Mouse (Mus musculus): ENCODE data around the gene Nid2. TPM values are rescaled to one million over a fixed set of nuclear protein-coding genes. Genes with fewer than 3 reads are reported as not detected.
A peak's percentile ranks its signal among the peaks of the same experiment; 100 is the strongest.

Nid2 gene
- total RNA-seq (2021), result 1 to 10 TPM; 1.8 to 2.1 TPM
- long read RNA-seq, experiment 1, full-length matches to known transcripts, result 1 of 1 reads
- long read RNA-seq, experiment 1, partial matches to known transcripts, result 0 of 1 reads
- long read RNA-seq, experiment 1, other reads (novel, unspliced or antisense), result 0 of 1 reads
- long read RNA-seq, experiment 2, full-length matches to known transcripts, result 2 of 2 reads
- long read RNA-seq, experiment 2, partial matches to known transcripts, result 0 of 2 reads
- long read RNA-seq, experiment 2, other reads (novel, unspliced or antisense), result 0 of 2 reads

DNA sequence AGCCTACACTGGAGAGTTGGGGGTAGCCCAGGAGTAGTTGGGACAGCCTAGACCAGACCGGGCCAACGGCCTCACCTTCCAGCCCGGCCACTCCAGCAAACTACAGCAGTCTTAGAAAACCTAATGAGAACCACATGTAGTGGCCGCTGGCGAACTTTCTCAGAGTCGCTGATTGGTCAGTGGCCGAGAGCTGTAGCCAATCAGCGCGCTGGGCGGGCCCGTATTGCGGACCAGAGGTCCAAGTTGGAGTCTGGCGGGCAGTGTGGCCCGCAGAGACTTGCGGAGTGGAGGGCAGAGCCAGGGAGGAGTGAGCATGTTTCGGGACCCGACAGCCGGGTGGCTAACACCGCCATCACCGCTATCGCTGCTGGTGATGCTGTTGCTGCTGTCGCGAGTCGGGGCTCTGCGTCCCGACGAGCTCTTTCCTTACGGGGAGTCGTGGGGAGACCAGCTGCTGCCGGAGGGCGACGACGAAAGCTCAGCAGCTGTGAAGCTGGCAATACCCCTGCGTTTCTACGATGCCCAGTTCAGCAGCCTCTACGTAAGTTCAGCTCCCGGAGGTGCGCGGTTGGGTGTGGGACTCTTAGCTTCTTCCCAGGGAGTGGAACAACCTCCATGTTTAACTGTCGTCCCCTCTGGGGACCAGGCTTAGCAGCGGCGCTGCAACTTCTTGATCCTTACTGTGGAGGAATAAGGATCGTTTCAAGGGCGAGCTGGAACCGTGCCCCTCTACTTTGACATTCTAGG lies at the start of gene Nid2:
Gene Nid2, plus strand, starts transcription at position 241 of the 747 bp plus-strand sequence.
- DNase-seq (ENCODE audit: low spot score in 2 of 2), result peak; percentile 36 to 48

DNA sequence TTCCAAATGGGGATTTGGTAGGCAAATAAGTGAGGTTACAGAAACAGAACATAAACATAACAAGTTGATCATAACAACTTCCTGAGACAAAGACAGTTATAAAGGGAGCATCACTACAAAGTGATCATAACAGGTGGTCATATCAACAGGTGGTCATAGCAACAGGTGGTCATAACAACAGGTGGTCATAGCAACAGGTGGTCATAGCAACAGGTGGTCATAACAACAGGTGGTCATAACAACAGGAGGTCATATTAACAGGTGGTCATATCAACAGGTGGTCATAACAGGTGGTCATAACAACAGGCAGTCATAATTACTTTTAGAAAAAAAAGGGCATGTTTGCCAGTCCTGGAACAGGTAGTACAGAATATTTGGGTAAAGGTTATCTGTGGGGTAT lies 49.5 kb upstream of the Nid2 start:
- no peak for DNase-seq (ENCODE audit: low spot score in 2 of 2)

GRCm38 (mm10) chr14:19705649-19706048 lies 45.4 kb upstream of the Nid2 start:
- DNase-seq (ENCODE audit: low spot score in 2 of 2), result peak; percentile 72 to 76

- peak; percentile 64 to 67 for DNase-seq (ENCODE audit: low spot score in 2 of 2)
Observed at GRCm38 (mm10) chr14:19706454-19706853, 44.6 kb upstream of the Nid2 start.

- DNase-seq (ENCODE audit: low spot score in 2 of 2), result no peak
Observed at GRCm38 (mm10) chr14:19706997-19707396, 44.1 kb upstream of the Nid2 start.

- DNase-seq (ENCODE audit: low spot score in 2 of 2), result no peak
Observed at GRCm38 (mm10) chr14:19707721-19708507, 43.2 kb upstream of the Nid2 start.

- no peak for DNase-seq (ENCODE audit: low spot score in 2 of 2)
Observed at GRCm38 (mm10) chr14:19709161-19709560, 41.9 kb upstream of the Nid2 start.

- DNase-seq (ENCODE audit: low spot score in 2 of 2), result no peak
Observed at GRCm38 (mm10) chr14:19711771-19712170, 39.3 kb upstream of the Nid2 start.

- DNase-seq (ENCODE audit: low spot score in 2 of 2), result no peak
Observed at GRCm38 (mm10) chr14:19713067-19713466, 38.0 kb upstream of the Nid2 start.

DNA sequence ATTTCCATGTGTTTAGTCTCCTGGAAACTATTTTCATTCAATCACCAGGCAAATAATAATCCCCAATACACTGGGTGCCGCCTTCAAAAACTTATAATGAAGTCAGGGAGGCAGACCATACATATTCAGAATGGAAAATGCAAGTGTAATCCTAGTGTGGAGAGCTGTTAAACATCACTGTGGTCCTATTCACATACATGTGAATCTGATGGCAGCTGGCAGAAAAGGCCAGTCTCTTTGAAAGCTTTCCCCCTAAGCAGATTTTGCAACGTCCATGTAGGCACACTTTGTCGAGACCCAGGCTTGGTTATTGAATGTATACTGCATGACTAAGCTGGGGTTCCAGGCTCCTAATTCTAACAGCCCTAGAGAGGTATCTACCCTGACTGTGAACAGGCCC lies 32.0 kb upstream of the Nid2 start:
- DNase-seq (ENCODE audit: low spot score in 2 of 2), result no peak

DNA sequence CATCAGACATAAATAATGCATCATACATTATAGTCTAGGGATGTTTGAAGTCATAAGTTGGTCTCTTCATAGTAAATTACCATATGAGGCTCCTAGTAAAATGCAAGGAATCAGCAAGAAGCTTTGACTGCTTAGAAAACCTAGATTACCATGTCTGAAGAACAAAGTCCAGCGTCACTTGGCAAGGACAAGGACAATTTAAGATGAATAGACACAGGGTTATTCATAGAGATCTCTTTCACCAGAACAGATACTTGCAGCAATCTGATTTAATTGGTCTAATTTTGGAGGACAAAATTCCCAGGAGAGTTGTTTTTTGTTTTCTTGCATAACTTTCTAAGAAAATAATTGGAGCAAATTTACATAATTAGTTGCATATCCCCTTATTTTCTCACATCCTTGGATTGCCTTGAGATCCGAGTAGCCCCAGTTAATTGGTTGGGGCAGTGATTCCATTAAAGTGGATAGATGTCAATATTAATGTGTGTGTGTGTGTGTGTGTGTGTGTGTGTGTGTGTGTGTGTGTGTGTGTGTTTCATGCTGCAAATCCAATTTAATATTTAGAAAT lies 30.9 kb upstream of the Nid2 start:
- DNase-seq (ENCODE audit: low spot score in 2 of 2), result no peak

GRCm38 (mm10) chr14:19728278-19728677 lies 22.8 kb upstream of the Nid2 start:
- DNase-seq (ENCODE audit: low spot score in 2 of 2), result no peak

DNA sequence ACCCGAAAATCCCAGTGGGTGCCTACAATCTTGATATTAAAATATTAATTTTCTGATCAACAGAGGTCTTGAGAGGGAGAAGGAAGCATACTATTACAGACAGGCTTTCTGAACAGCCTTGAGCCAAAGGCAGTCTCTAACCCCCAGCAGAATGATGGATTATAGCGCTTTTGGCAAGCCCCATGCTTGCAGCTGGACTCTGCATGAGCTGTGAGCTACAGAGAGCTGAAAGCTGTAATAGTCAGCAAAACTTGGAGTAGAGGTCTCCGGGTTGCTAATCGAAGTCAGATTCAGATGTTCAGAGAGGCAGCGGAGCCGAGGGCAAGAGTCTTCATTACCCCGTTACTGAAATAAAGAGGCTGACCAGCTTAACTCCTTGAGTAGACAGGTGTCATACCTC lies 22.3 kb upstream of the Nid2 start:
- no peak for DNase-seq (ENCODE audit: low spot score in 2 of 2)

DNA sequence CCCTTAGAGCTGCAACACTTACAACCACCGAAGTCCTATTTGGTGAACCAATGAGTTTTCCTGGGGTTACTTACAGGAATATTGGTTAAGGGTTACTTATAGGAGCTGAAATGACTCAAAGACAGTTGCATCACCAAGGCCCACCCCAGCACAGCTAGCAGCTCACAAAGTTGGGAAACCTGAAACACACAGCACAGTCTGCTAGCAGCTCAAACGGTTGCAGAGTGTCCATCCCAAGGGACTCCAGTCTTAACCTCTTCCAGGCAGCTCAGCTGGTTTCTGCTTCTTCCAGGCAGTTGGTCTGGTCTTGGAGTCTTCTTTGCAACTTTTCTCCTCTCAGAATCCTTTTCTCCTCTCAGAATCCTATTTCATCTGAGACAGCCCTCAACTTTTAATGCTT lies 19.0 kb upstream of the Nid2 start:
- DNase-seq (ENCODE audit: low spot score in 2 of 2), result no peak

GRCm38 (mm10) chr14:19733490-19734282 lies 17.4 kb upstream of the Nid2 start:
- DNase-seq (ENCODE audit: low spot score in 2 of 2), result no peak

DNA sequence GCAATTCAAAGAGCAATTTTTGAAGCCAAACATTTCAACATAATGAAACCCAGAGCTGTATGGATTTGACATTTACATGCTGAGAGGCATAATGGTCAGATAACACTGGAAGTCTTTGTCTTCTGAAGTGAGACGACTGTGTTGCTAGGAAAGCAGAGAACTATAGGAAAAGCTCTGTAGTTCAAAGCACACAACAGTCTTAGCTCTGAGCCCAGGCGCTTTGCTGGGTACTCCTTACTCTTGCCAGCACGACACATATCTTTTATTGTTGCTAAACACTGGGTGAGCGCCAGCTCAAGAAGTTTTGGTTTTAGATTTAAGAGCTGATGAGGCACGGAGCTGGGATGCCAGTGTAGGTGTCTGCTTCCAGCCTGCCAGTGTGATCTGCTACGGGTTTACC lies 15.8 kb upstream of the Nid2 start:
- DNase-seq (ENCODE audit: low spot score in 2 of 2), result peak; percentile 3

GRCm38 (mm10) chr14:19737568-19737967 lies 13.5 kb upstream of the Nid2 start:
- DNase-seq (ENCODE audit: low spot score in 2 of 2), result no peak

GRCm38 (mm10) chr14:19738094-19738843 lies 12.8 kb upstream of the Nid2 start:
- DNase-seq (ENCODE audit: low spot score in 2 of 2), result no peak

- DNase-seq (ENCODE audit: low spot score in 2 of 2), result no peak
Observed at GRCm38 (mm10) chr14:19739416-19740146, 11.5 kb upstream of the Nid2 start.

All from left cerebral cortex, adult 18-20 months (tissue).